Mouse (Mus musculus) MEL (cell line): ENCODE measurements around the gene Gm49403. TPM values are rescaled to one million over a fixed set of nuclear protein-coding genes. Genes with fewer than 3 reads are reported as not detected.

Experiments used
- DNase-seq: peaks from one replicate; pipeline ENCODE4 v3.0.0; 2011; ENCODE audit warnings: low read depth, low spot score
- H3K27ac ChIP-seq: 2 replicates; pipeline ENCODE4 v1.5.1; 2012; ENCODE audit warnings: low read depth, mild to moderate bottlenecking, control low read depth, low read length, moderate library complexity; ENCODE audit not compliant: control insufficient read depth
- H3K27me3 ChIP-seq, 2 experiments: fragments of 150-350 bp in 1 of 2; sonication (generic) in 1 of 2; 2 replicates each; pipeline ENCODE4 v1.6.1; 2012; ENCODE audit warnings: low read length in 2 of 2, mild to moderate bottlenecking in 2 of 2, improper control_type of control experiment in 1 of 2, moderate library complexity in 1 of 2; ENCODE audit not compliant: insufficient read depth in 2 of 2, control insufficient read depth in 1 of 2
- H3K36me3 ChIP-seq, 2 experiments: 2 replicates each; pipeline ENCODE4 v1.6.1; 2012 to 2014; ENCODE audit warnings: low read length in 2 of 2, improper control_type of control experiment in 1 of 2, inconsistent platforms in 1 of 2, mild to moderate bottlenecking in 1 of 2; ENCODE audit not compliant: insufficient read depth in 2 of 2, control insufficient read depth in 1 of 2
- H3K4me1 ChIP-seq, 2 experiments: fragments of 150-350 bp in 1 of 2; sonication (generic) in 1 of 2; 2 replicates each; pipeline ENCODE4 v1.6.1; 2012; ENCODE audit warnings: low read length in 2 of 2, improper control_type of control experiment in 1 of 2, mild to moderate bottlenecking in 1 of 2; ENCODE audit not compliant: insufficient read depth in 2 of 2, control insufficient read depth in 1 of 2
- H3K4me3 ChIP-seq, 2 experiments: fragments of 150-350 bp in 1 of 2; sonication (generic) in 1 of 2; 2 replicates each; pipeline ENCODE4 v1.5.1; 2012; ENCODE audit warnings: low read depth in 2 of 2, low read length in 2 of 2, mild to moderate bottlenecking in 2 of 2, moderate library complexity in 2 of 2, control low read depth in 1 of 2, improper control_type of control experiment in 1 of 2; ENCODE audit not compliant: control insufficient read depth in 1 of 2, insufficient read depth in 1 of 2
- H3K79me2 ChIP-seq: 2 replicates; pipeline ENCODE4 v1.6.1; 2012; ENCODE audit warnings: mild to moderate bottlenecking, low read length, moderate library complexity; ENCODE audit not compliant: control insufficient read depth, poor library complexity, insufficient read depth
- H3K9ac ChIP-seq: 2 replicates; pipeline ENCODE4 v1.6.1; 2012; ENCODE audit warnings: low read depth, mild to moderate bottlenecking, control low read depth, low read length, moderate library complexity; ENCODE audit not compliant: control insufficient read depth, poor library complexity, severe bottlenecking
- H3K9me3 ChIP-seq: fragments of 150-350 bp; sonication (generic); replicated peaks from 2 replicates; pipeline ENCODE4 v1.6.1; 2012; ENCODE audit warnings: mild to moderate bottlenecking, low read length, improper control_type of control experiment, moderate library complexity; ENCODE audit not compliant: insufficient read depth
- BHLHE40 ChIP-seq: IDR thresholded peaks from 2 replicates; pipeline ENCODE4 v1.6.1; 2012; ENCODE audit warnings: low read depth, mild to moderate bottlenecking, inconsistent platforms, low read length, improper control_type of control experiment, borderline replicate concordance
- CHD2 ChIP-seq: IDR thresholded peaks from 2 replicates; pipeline ENCODE4 v1.6.1; 2011; ENCODE audit warnings: low read length, improper control_type of control experiment
- ETS1 ChIP-seq: IDR thresholded peaks from 2 replicates; pipeline ENCODE4 v1.6.1; 2012; ENCODE audit warnings: low read depth, mild to moderate bottlenecking, inconsistent platforms, low read length, improper control_type of control experiment, moderate library complexity
- GABPA ChIP-seq: IDR thresholded peaks from 2 replicates; pipeline ENCODE4 v1.6.1; 2012; ENCODE audit warnings: low read depth, mild to moderate bottlenecking, inconsistent platforms, low read length, improper control_type of control experiment, moderate library complexity
- GATA1 ChIP-seq: IDR thresholded peaks from 2 replicates; pipeline ENCODE4 v1.6.1; 2011; ENCODE audit warnings: low read depth, low read length, improper control_type of control experiment
- HCFC1 ChIP-seq: IDR thresholded peaks from 2 replicates; pipeline ENCODE4 v1.6.1; 2012; ENCODE audit warnings: low read depth, mild to moderate bottlenecking, inconsistent platforms, low read length, improper control_type of control experiment, moderate library complexity
- KAT2A ChIP-seq: conservative IDR thresholded peaks from 2 replicates; pipeline ENCODE4 v1.6.1; 2012; ENCODE audit warnings: low read depth, low read length, improper control_type of control experiment, inconsistent platforms
- MAFK ChIP-seq: IDR thresholded peaks from 2 replicates; pipeline ENCODE4 v1.6.1; 2011; ENCODE audit warnings: low read depth, mild to moderate bottlenecking, low read length, improper control_type of control experiment, borderline replicate concordance
- MAX ChIP-seq: IDR thresholded peaks from 2 replicates; pipeline ENCODE4 v1.6.1; 2011; ENCODE audit warnings: low read length, improper control_type of control experiment
- MAZ ChIP-seq: IDR thresholded peaks from 2 replicates; pipeline ENCODE4 v1.6.1; 2012; ENCODE audit warnings: low read depth, mild to moderate bottlenecking, inconsistent platforms, low read length, improper control_type of control experiment
- MXI1 ChIP-seq: IDR thresholded peaks from 2 replicates; pipeline ENCODE4 v1.6.1; 2011; ENCODE audit warnings: mild to moderate bottlenecking, low read depth, low read length, improper control_type of control experiment
- MYC ChIP-seq: IDR thresholded peaks from 2 replicates; pipeline ENCODE4 v1.6.1; 2011; ENCODE audit warnings: low read depth, mild to moderate bottlenecking, low read length, improper control_type of control experiment, moderate library complexity
- NELFE ChIP-seq: IDR thresholded peaks from 2 replicates; pipeline ENCODE4 v1.6.1; 2011; ENCODE audit warnings: low read depth, low read length, improper control_type of control experiment
- POLR2A ChIP-seq, 2 experiments: IDR thresholded peaks; 2 replicates each; pipeline ENCODE4 v1.6.1; 2011 to 2012; ENCODE audit warnings: low read length in 2 of 2, mild to moderate bottlenecking in 2 of 2, control low read depth in 1 of 2, improper control_type of control experiment in 1 of 2, low read depth in 1 of 2, moderate library complexity in 1 of 2; ENCODE audit not compliant: control insufficient read depth in 1 of 2, insufficient read depth in 1 of 2, poor library complexity in 1 of 2
- POLR2AphosphoS2 ChIP-seq: IDR thresholded peaks from 2 replicates; pipeline ENCODE4 v1.6.1; 2011; ENCODE audit warnings: low read length, improper control_type of control experiment
- RCOR1 ChIP-seq: IDR thresholded peaks from 2 replicates; pipeline ENCODE4 v1.6.1; 2012; ENCODE audit warnings: low read depth, mild to moderate bottlenecking, inconsistent platforms, low read length, improper control_type of control experiment
- TAL1 ChIP-seq: IDR thresholded peaks from 2 replicates; pipeline ENCODE4 v1.6.1; 2012; ENCODE audit warnings: mild to moderate bottlenecking, inconsistent platforms, low read length, moderate library complexity, mixed read lengths
- TCF12 ChIP-seq: IDR thresholded peaks from 2 replicates; pipeline ENCODE4 v1.6.1; 2014; ENCODE audit warnings: low read depth, mild to moderate bottlenecking, inconsistent platforms, low read length, improper control_type of control experiment, moderate library complexity
- USF2 ChIP-seq, 2 experiments: IDR thresholded peaks; 2 replicates each; pipeline ENCODE4 v1.6.1; 2011 to 2012; ENCODE audit warnings: improper control_type of control experiment in 2 of 2, low read length in 2 of 2, borderline replicate concordance in 1 of 2, inconsistent platforms in 1 of 2, low read depth in 1 of 2, mild to moderate bottlenecking in 1 of 2; ENCODE audit not compliant: insufficient read depth in 1 of 2
- ZMIZ1 ChIP-seq: IDR thresholded peaks from 2 replicates; pipeline ENCODE4 v1.6.1; 2012; ENCODE audit warnings: low read depth, mild to moderate bottlenecking, inconsistent platforms, low read length, improper control_type of control experiment, moderate library complexity
- polyA plus RNA-seq, 2 experiments: library from polyadenylated mRNA; stranded (reverse) in 1 of 2; unstranded in 1 of 2; fragments of >175 nt in 1 of 2; fragments of >200 nt in 1 of 2; gene quantifications; 2 replicates each; pipeline versions ENCODE4 v1.2.1 to v1.2.4; 2012; ENCODE audit warnings: low replicate concordance in 2 of 2, low read depth in 1 of 2; ENCODE audit not compliant: insufficient read length in 2 of 2, insufficient read depth in 1 of 2, missing spikeins in 1 of 2
- total RNA-seq: library from RNA; depleted of rRNA; stranded (reverse); fragments of 300-350 nt; gene quantifications from 2 replicates; pipeline ENCODE4 v1.2.3, GENCODE M21; 2012

The Gm49403 gene
- total and polyA plus RNA-seq, 3 experiments, result not detected

DNA sequence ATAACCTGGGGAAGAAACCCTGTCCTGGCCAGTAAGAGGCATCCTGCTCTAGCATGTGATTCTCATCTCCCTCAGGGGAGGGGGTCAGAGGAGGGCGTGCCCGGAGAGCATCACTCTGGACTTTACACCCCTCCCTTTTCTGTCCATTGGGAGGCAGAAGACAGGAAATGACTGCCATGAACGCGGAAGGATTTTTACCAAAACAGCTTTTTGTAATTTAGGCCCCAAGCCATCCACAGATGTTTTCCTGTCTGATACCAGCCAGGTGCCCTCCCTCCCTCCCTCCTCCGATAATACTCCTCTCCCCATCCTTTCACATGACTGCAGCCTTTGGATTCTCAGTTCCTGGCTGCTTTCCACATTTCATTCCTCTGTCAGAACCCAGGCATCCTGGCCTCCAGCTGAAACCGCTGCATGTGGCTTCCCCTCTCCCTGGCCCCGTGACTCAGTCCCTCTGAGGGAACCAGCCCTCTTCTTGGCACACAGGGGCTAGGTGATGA lies 33.3 kb upstream of the Gm49403 start, which contains the start of gene Lrrn4cl:
TSS of gene Lrrn4cl (plus strand) at position 367 of the 500 bp plus-strand sequence.
- Histone ChIP-seq H3K4me3 (no peak within 1 kb of the TSS), H3K79me2 (no peaks in the 10 kb centered on the region), H3K9me3 (no peaks in the 10 kb centered on the region), H3K4me1 (no peaks in the 10 kb centered on the region), H3K27me3 (no peaks in the 10 kb centered on the region), H3K36me3 (no peaks in the 10 kb centered on the region; a peak in 2 of 4 replicates), H3K27ac (no peak within 1 kb of the TSS), H3K9ac (no peak within 1 kb of the TSS)
- TF ChIP-seq NELFE (no peak), MAX (no peak), MXI1 (no peak), POLR2AphosphoS2 (no peak), ZMIZ1 (no peak), USF2 (IDR thresholded peaks at IDR 0.05; ENCODE audit: borderline replicate concordance in 1 of 2, insufficient read depth in 1 of 2, low read depth in 1 of 2, low read length in 2 of 2) (no peak), HCFC1 (no peak)
- DNase-seq, result no peak

DNA sequence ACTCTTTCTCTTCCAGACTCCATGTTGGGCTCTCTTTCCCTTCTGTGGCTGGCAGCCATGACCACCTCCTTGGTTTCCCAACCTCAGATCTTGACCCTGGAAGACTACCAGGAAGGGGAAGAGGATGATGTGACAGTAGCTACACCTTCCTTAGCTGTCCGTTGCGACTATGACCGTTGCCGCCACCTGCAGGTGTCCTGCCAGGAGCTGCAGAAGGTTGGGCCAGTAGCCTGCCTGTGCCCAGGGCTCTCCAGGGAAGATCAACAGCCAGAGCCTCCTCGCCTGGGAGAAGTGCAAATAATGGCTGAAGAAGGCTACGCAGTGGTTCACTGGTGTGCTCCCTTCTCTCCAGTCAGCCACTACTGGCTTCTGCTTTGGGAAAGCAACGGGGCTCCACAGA lies 32.1 kb upstream of the Gm49403 start:
- H3K36me3 ChIP-seq, result no peaks in the 10 kb centered on the region; a peak in 1 of 4 replicates
- no peak for DNase-seq
- no peaks in the 10 kb centered on the region for H3K4me1 ChIP-seq
- no peak overlapping the region for H3K4me3 ChIP-seq
- H3K9me3 ChIP-seq, result no peaks in the 10 kb centered on the region
- TF ChIP-seq BHLHE40 (no peak), MAFK (no peak), GABPA (no peak), MXI1 (no peak), MAZ (no peak)
- H3K9ac ChIP-seq, result no peak overlapping the region
- H3K27me3 ChIP-seq, result no peaks in the 10 kb centered on the region
- no peaks in the 10 kb centered on the region for H3K79me2 ChIP-seq
- no peak overlapping the region for H3K27ac ChIP-seq

DNA sequence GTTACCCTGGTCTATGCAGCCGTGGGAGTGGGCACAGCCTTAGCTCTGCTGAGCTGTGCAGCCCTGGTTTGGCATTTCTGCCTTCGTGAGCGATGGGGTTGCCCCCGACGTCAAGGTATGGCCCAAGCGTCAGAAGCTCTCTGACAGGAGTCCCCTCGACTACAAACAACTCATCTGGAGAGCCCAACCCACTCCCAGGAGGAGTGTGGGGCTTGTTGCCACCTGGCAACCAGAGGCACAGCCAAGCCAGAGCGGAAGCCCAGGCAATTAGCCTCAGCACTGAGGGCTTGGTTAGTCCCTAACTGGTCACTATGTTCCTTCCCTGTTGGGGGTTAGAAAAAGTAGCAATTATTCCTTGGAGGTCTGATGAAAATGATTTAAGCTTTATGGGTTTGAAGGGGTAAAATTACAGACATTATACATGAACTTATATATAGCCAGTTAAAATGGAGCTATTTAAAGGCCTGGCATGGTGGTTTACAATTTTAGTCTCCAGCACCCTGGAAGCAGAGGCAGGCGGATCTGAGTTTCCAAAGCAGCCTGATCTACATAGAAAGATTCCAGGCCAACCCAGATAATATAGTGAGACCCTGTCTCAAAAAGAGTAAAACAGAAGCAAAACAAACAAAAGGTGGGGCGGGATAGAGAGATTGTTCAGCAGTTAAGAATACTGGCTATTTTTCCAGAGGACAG lies 31.3 kb upstream of the Gm49403 start:
- H3K9ac ChIP-seq, result no peak overlapping the region
- no peaks in the 10 kb centered on the region for H3K9me3 ChIP-seq
- H3K4me3 ChIP-seq, result no peak overlapping the region
- no peak for TF ChIP-seq GATA1
- no peak for TF ChIP-seq MAX
- TF ChIP-seq POLR2A (IDR thresholded peaks at IDR 0.05; ENCODE audit: control insufficient read depth in 1 of 2, insufficient read depth in 1 of 2, low read depth in 1 of 2, low read length in 2 of 2, poor library complexity in 1 of 2), result no peak
- TF ChIP-seq KAT2A, result no peak
- no peak for TF ChIP-seq RCOR1
- no peak for TF ChIP-seq ETS1
- TF ChIP-seq ZMIZ1, result no peak
- TF ChIP-seq TAL1, result no peak
- no peak for TF ChIP-seq MYC
- no peak for TF ChIP-seq HCFC1
- TF ChIP-seq TCF12, result no peak
- no peak for TF ChIP-seq BHLHE40
- TF ChIP-seq CHD2, result no peak
- no peak overlapping the region for H3K27ac ChIP-seq
- no peaks in the 10 kb centered on the region for H3K4me1 ChIP-seq
- H3K27me3 ChIP-seq, result no peaks in the 10 kb centered on the region
- H3K36me3 ChIP-seq, result no peaks in the 10 kb centered on the region
- no peak for DNase-seq
- H3K79me2 ChIP-seq, result no peaks in the 10 kb centered on the region
